Mouse (Mus musculus): ENCODE measurements at regions not wholly inside any gene's neighbourhood (a gene's known extent, or its start where the extent isn't known, plus 50 kb on each side); places are given as distances from the start of the nearest gene placed in this dataset.

GRCm38 (mm10) chr12:94749747-94750515, 942.1 kb upstream of the Flrt2 start:
- no peak for DNase-seq (ENCODE audit: low spot score)

DNA sequence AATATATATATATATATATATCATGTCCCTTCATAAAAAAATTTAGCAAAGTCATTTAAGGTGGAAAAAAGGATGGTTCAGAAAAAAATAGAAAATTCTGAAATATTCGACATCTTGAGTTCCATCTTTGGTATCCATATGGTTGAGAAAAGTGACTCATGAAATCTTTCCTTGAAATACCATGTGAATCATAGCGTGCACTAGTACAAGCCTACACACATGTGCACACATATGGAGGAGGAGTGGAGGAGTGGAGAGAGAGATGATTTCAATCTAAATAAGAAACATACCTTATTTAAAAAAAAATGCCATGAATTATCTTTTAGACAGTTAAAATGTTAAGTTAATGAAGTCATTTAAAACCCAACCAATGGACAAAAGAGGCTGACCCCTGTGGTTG, 936.3 kb upstream of the Flrt2 start:
- DNase-seq (ENCODE audit: low spot score), result no peak

- no peak for DNase-seq (ENCODE audit: low spot score)
These were observed 896.0 kb upstream of the Flrt2 start for GRCm38 (mm10) chr12:94795913-94796615.

DNA sequence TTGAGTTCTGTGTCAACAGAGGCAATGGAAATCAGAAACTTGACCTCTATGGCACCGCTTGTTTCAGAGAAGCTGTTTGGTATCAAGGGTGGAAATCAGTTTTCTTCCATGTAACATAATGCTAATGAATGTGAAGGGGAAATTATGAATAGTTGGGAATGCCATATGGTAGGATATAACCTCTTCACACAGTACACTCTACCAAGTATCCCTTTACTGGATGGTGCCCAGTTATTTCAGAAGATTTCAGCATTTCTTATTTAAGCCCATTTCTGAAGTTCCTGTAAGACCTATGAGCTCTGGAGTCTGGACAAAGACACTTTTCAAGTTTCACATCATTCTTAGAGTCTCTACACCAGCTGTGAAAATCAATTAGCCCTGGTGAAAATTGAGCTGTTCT, 887.3 kb upstream of the Flrt2 start:
- DNase-seq (ENCODE audit: low spot score), result no peak

- DNase-seq (ENCODE audit: low spot score), result no peak
These were observed 860.6 kb upstream of the Flrt2 start for GRCm38 (mm10) chr12:94831400-94831799.

GRCm38 (mm10) chr12:94862720-94863119, 829.3 kb upstream of the Flrt2 start:
- DNase-seq (ENCODE audit: low spot score), result peak; percentile 14

- DNase-seq (ENCODE audit: low spot score), result no peak
These were observed 781.2 kb upstream of the Flrt2 start for GRCm38 (mm10) chr12:94910816-94911215.

DNA sequence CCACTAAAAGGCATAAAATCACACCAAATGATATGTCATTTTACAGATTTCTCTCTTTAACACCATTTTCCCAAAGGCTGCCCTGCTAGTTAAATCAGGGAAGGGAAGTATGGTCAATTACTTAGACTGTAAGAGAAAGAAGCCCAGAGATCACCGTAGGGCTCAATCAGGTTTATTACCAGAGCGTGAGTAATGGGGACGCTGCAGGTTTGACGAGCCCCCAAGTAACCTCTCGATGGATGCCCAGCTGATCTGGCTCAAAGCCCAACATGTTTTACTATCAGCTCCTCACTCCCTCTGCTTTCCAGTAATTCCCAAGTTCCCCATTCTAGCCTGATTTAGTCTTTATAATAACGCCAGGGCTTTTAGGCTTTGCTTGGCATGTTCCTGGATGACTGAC, 749.0 kb upstream of the Flrt2 start:
- DNase-seq (ENCODE audit: low spot score), result no peak

Measured in adipocyte (in vitro differentiated cells).